Mouse (Mus musculus): ENCODE results near the gene Ppp1ca. TPM values are rescaled to one million over a fixed set of nuclear protein-coding genes. Genes with fewer than 3 reads are reported as not detected.
A peak's percentile ranks its signal among the peaks of the same experiment; 100 is the strongest.

Gene Ppp1ca
- total and polyA plus RNA-seq, 2 experiments from 2014 or later = 510 to 592 TPM

DNA sequence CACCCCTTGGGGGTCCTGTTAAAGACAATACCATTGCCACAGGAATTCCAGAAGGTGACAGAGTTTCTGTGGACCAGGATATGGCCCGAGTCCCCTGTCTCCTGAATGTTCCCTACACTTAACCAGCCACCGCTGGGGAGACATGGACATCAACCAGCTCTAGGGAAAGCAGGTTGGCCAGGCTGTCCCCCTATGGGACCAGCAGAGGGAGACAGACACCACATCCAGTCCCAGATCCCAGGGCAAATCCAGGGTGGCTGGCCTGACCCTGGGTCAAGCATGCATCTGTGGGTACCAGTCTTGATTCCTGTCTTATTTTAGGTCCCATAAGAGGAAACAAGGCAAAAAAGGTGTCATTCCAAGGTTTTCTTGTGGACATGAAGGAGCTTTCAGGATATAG, 15.1 kb downstream of the Ppp1ca start:
- Histone ChIP-seq H3K27ac (ENCODE audit: low read depth, low read length) (no peak overlapping the region), H3K9me3 (ENCODE audit: low read length) (no peaks in the 10 kb centered on the region), H3K36me3 (ENCODE audit: insufficient read depth, low read length) (no peaks in the 10 kb centered on the region), H3K4me1 (ENCODE audit: insufficient read depth, low read length) (peaks cover 3% of the 10 kb centered on the region; the same call in 1 of the 2 replicates), H3K4me2 (ENCODE audit: low read depth, low read length, poor library complexity, severe bottlenecking) (no peak overlapping the region), H3K4me3 (ENCODE audit: low read depth, low read length) (no peak overlapping the region), H3K9ac (replicated peaks; ENCODE audit: low read length, poor library complexity, severe bottlenecking) (no peak overlapping the region), H3K27me3 (ENCODE audit: insufficient read depth, low read length) (peaks cover 12% of the 10 kb centered on the region)
- peak; percentile 66 for DNase-seq (ENCODE audit: low spot score)
- no peak for ATAC-seq (ENCODE audit: low FRiP score)
- TF ChIP-seq CTCF (IDR thresholded peaks at IDR 0.05) = peak; percentile 90
- WGBS = 3% methylated on average over 2 of the region's 2 CpGs

DNA sequence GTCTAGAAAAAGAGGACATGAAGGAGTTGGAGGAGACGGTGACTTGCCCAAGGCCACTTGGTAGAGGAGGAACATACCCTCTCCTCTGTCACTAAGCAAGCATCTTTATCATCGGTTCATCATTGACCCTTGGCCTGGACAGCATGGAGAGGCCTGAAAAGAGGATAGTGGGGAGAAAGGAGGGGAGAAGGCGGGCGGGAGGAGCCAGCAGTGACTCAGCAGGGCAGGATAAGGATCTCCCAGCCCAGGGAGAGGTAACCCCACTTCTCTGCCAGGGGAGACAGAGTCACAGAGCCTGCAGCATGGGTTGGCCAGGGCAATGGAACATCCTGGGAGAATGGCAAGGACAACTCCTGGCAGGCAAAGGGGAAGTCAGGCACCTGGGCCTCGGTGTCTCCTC, 16.7 kb downstream of the Ppp1ca start:
- no peak for TF ChIP-seq CTCF (IDR thresholded peaks at IDR 0.05)
- DNase-seq (ENCODE audit: low spot score) (no peak), ATAC-seq (ENCODE audit: low FRiP score) (no peak)
- no peak overlapping the region for H3K4me3 ChIP-seq (ENCODE audit: low read depth, low read length)
- H3K36me3 ChIP-seq (ENCODE audit: insufficient read depth, low read length) = no peaks in the 10 kb centered on the region
- no peak overlapping the region for H3K27ac ChIP-seq (ENCODE audit: low read depth, low read length)
- H3K27me3 ChIP-seq (ENCODE audit: insufficient read depth, low read length) = peaks cover 24% of the 10 kb centered on the region
- no peak overlapping the region for H3K9ac ChIP-seq (replicated peaks; ENCODE audit: low read length, poor library complexity, severe bottlenecking)
- WGBS = 75% methylated on average over 5 of the region's 5 CpGs
- H3K9me3 ChIP-seq (ENCODE audit: low read length) = no peaks in the 10 kb centered on the region
- no peaks in the 10 kb centered on the region for H3K4me1 ChIP-seq (ENCODE audit: insufficient read depth, low read length)
- H3K4me2 ChIP-seq (ENCODE audit: low read depth, low read length, poor library complexity, severe bottlenecking) = no peak overlapping the region

DNA sequence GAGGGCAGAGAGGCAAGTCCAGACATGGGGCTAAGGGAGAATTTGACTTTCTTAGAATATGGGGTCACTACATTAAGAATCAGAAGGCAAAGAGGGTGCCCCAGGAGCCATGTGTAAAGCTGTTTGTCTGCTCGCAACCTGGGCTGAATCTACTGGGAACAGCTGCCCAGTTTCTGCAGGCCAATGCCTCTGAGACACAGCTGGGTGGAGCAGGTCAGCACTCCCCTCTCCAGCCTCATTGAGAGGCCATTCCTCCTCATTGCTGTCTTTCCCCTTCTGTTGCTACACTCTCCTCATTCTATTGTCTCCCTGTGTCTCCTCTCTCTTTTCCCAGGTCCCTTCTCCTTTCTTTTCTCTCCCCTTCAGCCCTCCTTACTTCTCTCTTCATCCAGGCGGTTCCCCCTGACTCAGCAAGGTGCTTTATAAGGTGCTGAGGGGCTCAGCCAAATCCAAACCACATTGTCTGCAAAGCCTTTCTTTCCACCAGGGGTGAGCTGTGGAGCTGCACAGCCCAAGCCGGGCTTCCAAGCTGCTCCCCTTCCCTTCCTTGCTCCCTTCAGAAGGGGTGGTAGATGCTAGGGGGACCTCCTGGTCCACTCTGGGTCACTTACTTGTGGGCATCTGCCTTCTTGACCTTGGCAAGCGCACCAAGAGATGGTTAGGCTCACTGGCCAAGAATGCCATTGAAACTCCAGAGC, 20.2 kb downstream of the Ppp1ca start:
- Histone ChIP-seq H3K4me1 (ENCODE audit: insufficient read depth, low read length) (peaks cover 7% of the 10 kb centered on the region; the same call in 1 of the 2 replicates), H3K27ac (ENCODE audit: low read depth, low read length) (no peak overlapping the region), H3K4me2 (ENCODE audit: low read depth, low read length, poor library complexity, severe bottlenecking) (no peak overlapping the region), H3K9me3 (ENCODE audit: low read length) (no peaks in the 10 kb centered on the region), H3K36me3 (ENCODE audit: insufficient read depth, low read length) (no peaks in the 10 kb centered on the region), H3K27me3 (ENCODE audit: insufficient read depth, low read length) (peaks cover 42% of the 10 kb centered on the region), H3K9ac (replicated peaks; ENCODE audit: low read length, poor library complexity, severe bottlenecking) (no peak overlapping the region), H3K4me3 (ENCODE audit: low read depth, low read length) (no peak overlapping the region)
- ATAC-seq (ENCODE audit: low FRiP score) (no peak), DNase-seq (ENCODE audit: low spot score) (no peak)
- TF ChIP-seq CTCF (IDR thresholded peaks at IDR 0.05) = no peak
- WGBS = 25% methylated on average over 4 of the region's 4 CpGs

DNA sequence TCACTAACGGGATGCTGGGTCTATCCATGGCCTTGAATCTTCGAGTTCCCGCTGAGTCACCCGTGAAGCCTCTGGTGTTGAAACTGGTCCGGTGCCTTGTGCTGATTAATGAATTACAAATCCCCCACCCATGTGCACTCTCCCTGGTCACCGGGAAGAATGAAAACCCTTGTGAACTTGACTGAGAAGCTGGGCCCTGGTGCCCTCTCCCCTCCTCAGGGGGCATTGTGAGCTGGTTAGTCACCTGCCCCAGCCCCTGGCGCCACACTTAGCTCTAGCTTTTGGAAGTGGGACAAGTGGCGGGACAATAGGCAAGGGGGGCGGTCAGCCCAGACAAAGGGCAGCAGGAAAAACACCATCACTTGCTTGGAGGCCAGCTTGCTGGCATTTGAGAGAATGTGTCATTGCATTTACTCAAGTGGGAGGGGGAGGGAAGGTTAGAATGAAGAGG, 21.7 kb downstream of the Ppp1ca start:
- H3K4me1 ChIP-seq (ENCODE audit: insufficient read depth, low read length) = peaks cover 7% of the 10 kb centered on the region; the same call in 1 of the 2 replicates
- peaks cover 44% of the 10 kb centered on the region for H3K27me3 ChIP-seq (ENCODE audit: insufficient read depth, low read length)
- TF ChIP-seq CTCF (IDR thresholded peaks at IDR 0.05) = no peak
- H3K36me3 ChIP-seq (ENCODE audit: insufficient read depth, low read length) = no peaks in the 10 kb centered on the region
- DNase-seq (ENCODE audit: low spot score) = no peak
- ATAC-seq (ENCODE audit: low FRiP score) = no peak
- WGBS = 8% methylated on average over 9 of the region's 9 CpGs
- H3K4me2 ChIP-seq (ENCODE audit: low read depth, low read length, poor library complexity, severe bottlenecking) = peak overlapping the region; percentile 91; the same call in 1 of the 2 replicates
- no peak overlapping the region for H3K9ac ChIP-seq (replicated peaks; ENCODE audit: low read length, poor library complexity, severe bottlenecking)
- H3K9me3 ChIP-seq (ENCODE audit: low read length) = no peaks in the 10 kb centered on the region
- H3K27ac ChIP-seq (ENCODE audit: low read depth, low read length) = no peak overlapping the region
- H3K4me3 ChIP-seq (ENCODE audit: low read depth, low read length) = no peak overlapping the region

DNA sequence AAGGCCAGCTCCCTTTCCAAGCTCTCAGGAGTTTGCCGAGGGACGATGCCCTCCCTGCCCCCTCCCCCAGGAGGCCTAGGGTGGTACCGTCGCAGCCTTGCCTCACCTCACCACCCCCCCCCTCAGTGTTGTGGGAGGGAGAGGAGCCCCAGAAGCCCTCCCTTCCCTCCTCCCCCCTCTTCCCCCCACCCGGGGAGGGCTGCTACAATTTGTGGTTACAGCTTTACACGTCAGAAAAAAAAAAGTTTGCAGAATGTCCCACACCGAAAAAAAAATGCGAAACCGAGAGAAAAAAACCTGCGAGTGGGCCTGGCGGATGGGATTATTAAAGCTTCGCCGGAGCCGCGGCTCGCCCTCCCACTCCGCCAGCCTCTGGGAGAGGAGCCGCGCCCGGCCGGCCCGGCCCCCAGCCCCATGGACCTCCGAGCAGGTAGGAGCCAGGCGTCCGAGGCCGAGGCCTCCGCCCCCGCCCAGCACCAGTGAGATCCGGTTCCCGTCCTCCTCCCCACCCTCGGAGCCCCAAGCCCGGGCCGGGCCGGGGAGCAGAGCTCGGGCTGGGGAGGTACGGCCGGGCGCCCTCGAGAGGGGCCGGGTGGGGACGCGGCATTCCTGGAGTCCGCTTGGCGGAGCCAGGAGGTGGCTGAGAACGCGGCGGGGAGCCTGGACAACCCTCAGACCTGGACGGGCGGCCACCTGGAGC, 22.4 kb downstream of the Ppp1ca start, which contains the start of the genes Clcf1 and AC109138.7:
Gene Clcf1 (plus strand): TSS at position 168 of the 700 bp plus-strand sequence.
Gene AC109138.7 (plus strand): TSS at position 287 of the 700 bp plus-strand sequence.
- no peaks in the 10 kb centered on the region for H3K9me3 ChIP-seq (ENCODE audit: low read length)
- DNase-seq (ENCODE audit: low spot score) = no peak
- H3K27ac ChIP-seq (ENCODE audit: low read depth, low read length) = no peak within 1 kb of the TSS

More for the DNA sequence above, 22.4 kb downstream of the Ppp1ca start, which contains the start of the genes Clcf1 and AC109138.7:
- Histone ChIP-seq H3K4me2 (ENCODE audit: low read depth, low read length, poor library complexity, severe bottlenecking) (peak within 1 kb of the TSS; percentile 91), H3K27me3 (ENCODE audit: insufficient read depth, low read length) (peaks cover 44% of the 10 kb centered on the region), H3K4me1 (ENCODE audit: insufficient read depth, low read length) (peaks cover 7% of the 10 kb centered on the region; the same call in 1 of the 2 replicates), H3K4me3 (ENCODE audit: low read depth, low read length) (peak within 1 kb of the TSS; percentile 39), H3K36me3 (ENCODE audit: insufficient read depth, low read length) (no peaks in the 10 kb centered on the region), H3K9ac (replicated peaks; ENCODE audit: low read length, poor library complexity, severe bottlenecking) (peak within 1 kb of the TSS; percentile 59)
- 0 out of 2 replicates have a peak, but pooled peaks have one; percentile 31 for ATAC-seq (ENCODE audit: low FRiP score)
- under 1% methylated on average over 39 of the region's 49 CpGs for WGBS
- TF ChIP-seq CTCF (IDR thresholded peaks at IDR 0.05) = no peak
